Mouse (Mus musculus): ENCODE results near the gene Hist1h3i.
A peak's percentile ranks its signal among the peaks of the same experiment; 100 is the strongest.

The Hist1h3i gene

GRCm38 (mm10) chr13:21734010-21734905 lies 48.9 kb downstream of the Hist1h3i start:
- peak; percentile 70 for ATAC-seq (ENCODE audit: low TSS enrichment)

GRCm38 (mm10) chr13:21733466-21733865 lies 49.7 kb downstream of the Hist1h3i start:
- no peak for ATAC-seq (ENCODE audit: low TSS enrichment)

Data from frontal cortex, adult (tissue).